Mouse (Mus musculus) midbrain, embryonic 16.5 days (tissue): ENCODE data around the gene Tnfaip8l3. TPM values are rescaled to one million over a fixed set of nuclear protein-coding genes. Genes with fewer than 3 reads are reported as not detected.

Source experiments
- ATAC-seq: fragments of 200-750 bp; cut with Nextera tagmentation; 2 replicates; pipeline ENCODE4 v1.8.0; 2017; ENCODE audit warnings: moderate TSS enrichment
- H3K27ac ChIP-seq: fragments of 300-500 bp; sonication (generic); 2 replicates; pipeline ENCODE4 v1.5.1; 2014; ENCODE audit warnings: mild to moderate bottlenecking, low read length, mixed read lengths
- H3K27me3 ChIP-seq: fragments of 300-500 bp; sonication (generic); 2 replicates; pipeline ENCODE4 v1.6.1; 2014; ENCODE audit warnings: low read depth, low read length, mixed read lengths; ENCODE audit not compliant: control insufficient read depth, insufficient read depth
- H3K36me3 ChIP-seq: fragments of 300-500 bp; sonication (generic); 2 replicates; pipeline ENCODE4 v1.6.1; 2014; ENCODE audit warnings: mild to moderate bottlenecking, low read length, moderate library complexity, mixed read lengths; ENCODE audit not compliant: control insufficient read depth, insufficient read depth
- H3K4me1 ChIP-seq: fragments of 300-500 bp; sonication (generic); 2 replicates; pipeline ENCODE4 v1.6.1; 2014; ENCODE audit warnings: mild to moderate bottlenecking, low read length, mixed read lengths; ENCODE audit not compliant: control insufficient read depth, insufficient read depth
- H3K4me2 ChIP-seq: fragments of 300-500 bp; sonication (generic); 2 replicates; pipeline ENCODE4 v1.6.1; 2014; ENCODE audit warnings: mild to moderate bottlenecking, low read length, mixed read lengths
- H3K4me3 ChIP-seq: fragments of 300-500 bp; sonication (generic); 2 replicates; pipeline ENCODE4 v1.5.1; 2014; ENCODE audit warnings: low read depth, mild to moderate bottlenecking, low read length, moderate library complexity, mixed read lengths
- H3K9ac ChIP-seq: fragments of 300-500 bp; sonication (generic); 2 replicates; pipeline ENCODE4 v1.6.1; 2014; ENCODE audit warnings: low read depth, low read length, mixed read lengths
- H3K9me3 ChIP-seq: fragments of 300-500 bp; sonication (generic); replicated peaks from 2 replicates; pipeline ENCODE4 v1.6.1; 2014; ENCODE audit warnings: mild to moderate bottlenecking, low read length, mixed read lengths; ENCODE audit not compliant: control insufficient read depth, poor library complexity, severe bottlenecking
- WGBS: fragments of 180-500 bp; shearing (Covaris S2); extraction: QIAGEN DNeasy Blood & Tissue Kit; methylation state at CpG from one replicate; pipeline ENCODE4 v1.1.7; 2014; 5-methylcytosine and 5-hydroxymethylcytosine counted together
- polyA plus RNA-seq: library from polyadenylated mRNA; unstranded; fragments of >200 nt; fragmentation: Nextera tagmentation; extraction: Ambion mirVana; gene quantifications from 2 replicates; pipeline ENCODE4 v1.2.1, GENCODE M21; 2015

Tnfaip8l3 gene
- polyA plus RNA-seq, 1 experiment from 2014 or later = 1.0 TPM

- peaks cover 11% of the 10 kb centered on the region; the same call in 1 of the 2 replicates for H3K27me3 ChIP-seq
- H3K4me3 ChIP-seq = peak overlapping the region; percentile 57
- peaks cover 9% of the 10 kb centered on the region for H3K4me1 ChIP-seq
- no peak for ATAC-seq
- WGBS = 51% methylated on average over 5 of the region's 5 CpGs
- H3K36me3 ChIP-seq = no peaks in the 10 kb centered on the region
- peak overlapping the region; percentile 99 for H3K4me2 ChIP-seq
- no peak overlapping the region for H3K27ac ChIP-seq
- H3K9ac ChIP-seq = no peak overlapping the region
- H3K9me3 ChIP-seq = no peaks in the 10 kb centered on the region
Observed at GRCm38 (mm10) chr9:54069204-54069603, 1.0 kb upstream of the Tnfaip8l3 start.

- Histone ChIP-seq H3K9me3 (no peaks in the 10 kb centered on the region), H3K4me3 (peak overlapping the region; percentile 57), H3K4me1 (peaks cover 9% of the 10 kb centered on the region), H3K4me2 (peak overlapping the region; percentile 99), H3K36me3 (no peaks in the 10 kb centered on the region), H3K27ac (no peak overlapping the region), H3K27me3 (peaks cover 11% of the 10 kb centered on the region; the same call in 1 of the 2 replicates), H3K9ac (0 out of 2 replicates have a peak overlapping the region, but pooled peaks have one; percentile 76)
- peak; percentile 61; the same call in 1 of the 2 replicates for ATAC-seq
- WGBS = under 1% methylated on average over 11 of the region's 11 CpGs
Observed at GRCm38 (mm10) chr9:54068777-54069176, 589 bp upstream of the Tnfaip8l3 start.

GRCm38 (mm10) chr9:54067642-54068031 is 551 bp downstream of the Tnfaip8l3 start:
- peak overlapping the region; percentile 99 for H3K4me2 ChIP-seq
- H3K9ac ChIP-seq = peak overlapping the region; percentile 76
- peaks cover 11% of the 10 kb centered on the region; the same call in 1 of the 2 replicates for H3K27me3 ChIP-seq
- H3K27ac ChIP-seq = no peak overlapping the region
- WGBS = 1% methylated on average over 16 of the region's 16 CpGs
- no peaks in the 10 kb centered on the region for H3K36me3 ChIP-seq
- H3K9me3 ChIP-seq = no peaks in the 10 kb centered on the region
- peaks cover 9% of the 10 kb centered on the region for H3K4me1 ChIP-seq
- peak overlapping the region; percentile 57 for H3K4me3 ChIP-seq
- peak; percentile 22; the same call in 1 of the 2 replicates for ATAC-seq

GRCm38 (mm10) chr9:54064836-54065235 is 3.4 kb downstream of the Tnfaip8l3 start:
- peaks cover 11% of the 10 kb centered on the region; the same call in 1 of the 2 replicates for H3K27me3 ChIP-seq
- peaks cover 9% of the 10 kb centered on the region for H3K4me1 ChIP-seq
- no peak overlapping the region for H3K9ac ChIP-seq
- 59% methylated on average over 3 of the region's 3 CpGs for WGBS
- no peaks in the 10 kb centered on the region for H3K36me3 ChIP-seq
- ATAC-seq = no peak
- H3K9me3 ChIP-seq = no peaks in the 10 kb centered on the region
- H3K4me2 ChIP-seq = no peak overlapping the region
- no peak overlapping the region for H3K4me3 ChIP-seq
- H3K27ac ChIP-seq = no peak overlapping the region

- ATAC-seq = no peak
- peaks cover 11% of the 10 kb centered on the region; the same call in 1 of the 2 replicates for H3K27me3 ChIP-seq
- H3K9me3 ChIP-seq = no peaks in the 10 kb centered on the region
- no peak overlapping the region for H3K4me2 ChIP-seq
- H3K9ac ChIP-seq = no peak overlapping the region
- H3K36me3 ChIP-seq = no peaks in the 10 kb centered on the region
- H3K4me3 ChIP-seq = no peak overlapping the region
- H3K27ac ChIP-seq = no peak overlapping the region
- H3K4me1 ChIP-seq = peaks cover 5% of the 10 kb centered on the region
- WGBS = 93% methylated on average over 3 of the region's 3 CpGs
Observed at GRCm38 (mm10) chr9:54063655-54064054, 4.5 kb downstream of the Tnfaip8l3 start.

- H3K36me3 ChIP-seq = no peaks in the 10 kb centered on the region
- no peak overlapping the region for H3K4me3 ChIP-seq
- ATAC-seq = no peak
- no peaks in the 10 kb centered on the region for H3K4me1 ChIP-seq
- H3K9me3 ChIP-seq = no peaks in the 10 kb centered on the region
- no peak overlapping the region for H3K9ac ChIP-seq
- no peak overlapping the region for H3K4me2 ChIP-seq
- 84% methylated on average over 5 of the region's 5 CpGs for WGBS
- H3K27ac ChIP-seq = no peak overlapping the region
- H3K27me3 ChIP-seq = peaks cover 1% of the 10 kb centered on the region; the same call in 1 of the 2 replicates
Observed at GRCm38 (mm10) chr9:54061666-54062065, 6.5 kb downstream of the Tnfaip8l3 start.

- Histone ChIP-seq H3K9ac (no peak overlapping the region), H3K9me3 (no peaks in the 10 kb centered on the region), H3K27me3 (no peaks in the 10 kb centered on the region), H3K4me1 (no peaks in the 10 kb centered on the region), H3K36me3 (no peaks in the 10 kb centered on the region), H3K4me2 (no peak overlapping the region), H3K4me3 (no peak overlapping the region), H3K27ac (no peak overlapping the region)
- no peak for ATAC-seq
- WGBS = 84% methylated on average over 3 of the region's 3 CpGs
Observed at GRCm38 (mm10) chr9:54051298-54052068, 16.7 kb downstream of the Tnfaip8l3 start.

GRCm38 (mm10) chr9:54048978-54049377 is 19.2 kb downstream of the Tnfaip8l3 start:
- H3K4me1 ChIP-seq = no peaks in the 10 kb centered on the region
- H3K4me3 ChIP-seq = no peak overlapping the region
- WGBS = 78% methylated on average over 5 of the region's 5 CpGs
- H3K27ac ChIP-seq = no peak overlapping the region
- no peak overlapping the region for H3K4me2 ChIP-seq
- H3K9me3 ChIP-seq = no peaks in the 10 kb centered on the region
- no peak for ATAC-seq
- no peaks in the 10 kb centered on the region for H3K27me3 ChIP-seq
- no peak overlapping the region for H3K9ac ChIP-seq
- H3K36me3 ChIP-seq = no peaks in the 10 kb centered on the region

GRCm38 (mm10) chr9:54043067-54043466 is 25.1 kb downstream of the Tnfaip8l3 start:
- ATAC-seq = no peak
- H3K4me1 ChIP-seq = no peaks in the 10 kb centered on the region
- H3K27me3 ChIP-seq = no peaks in the 10 kb centered on the region
- 76% methylated on average over 5 of the region's 5 CpGs for WGBS
- H3K36me3 ChIP-seq = no peaks in the 10 kb centered on the region
- no peak overlapping the region for H3K9ac ChIP-seq
- H3K4me3 ChIP-seq = no peak overlapping the region
- no peaks in the 10 kb centered on the region for H3K9me3 ChIP-seq
- H3K27ac ChIP-seq = no peak overlapping the region
- no peak overlapping the region for H3K4me2 ChIP-seq
